Mouse (Mus musculus): ENCODE measurements around the gene Rtl10.
A peak's percentile ranks its signal among the peaks of the same experiment; 100 is the strongest.

Gene Rtl10

DNA sequence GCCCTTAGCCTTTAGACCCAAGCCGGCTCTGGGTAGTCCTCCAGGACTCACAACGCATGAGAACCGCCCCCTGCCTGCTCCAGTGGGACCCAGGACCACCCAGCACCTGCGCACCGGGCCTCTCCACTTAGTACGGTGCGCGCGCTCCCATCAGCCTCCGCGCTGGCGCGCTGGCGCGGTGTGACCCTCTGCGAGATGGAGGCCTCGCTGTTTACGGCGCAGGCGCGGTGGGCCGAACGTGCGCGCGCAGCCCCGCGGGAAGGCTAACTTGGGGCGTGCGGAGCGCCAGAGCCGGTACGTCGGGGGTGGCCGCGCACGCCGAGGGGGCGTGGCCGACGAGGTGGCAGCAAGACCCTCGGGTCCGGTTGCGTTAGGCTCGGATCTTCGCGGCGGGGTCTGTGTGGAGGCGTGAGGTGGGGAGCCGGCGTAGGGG, at the start of gene Rtl10, which contains the start of gene Gnb1l:
Rtl10 (plus strand) TSS at position 344 of the 433 bp plus-strand sequence.
Gnb1l (plus strand) TSS at position 156 of the 433 bp plus-strand sequence.
- peak; percentile 97 for DNase-seq (ENCODE audit: low read depth, low spot score)

DNA sequence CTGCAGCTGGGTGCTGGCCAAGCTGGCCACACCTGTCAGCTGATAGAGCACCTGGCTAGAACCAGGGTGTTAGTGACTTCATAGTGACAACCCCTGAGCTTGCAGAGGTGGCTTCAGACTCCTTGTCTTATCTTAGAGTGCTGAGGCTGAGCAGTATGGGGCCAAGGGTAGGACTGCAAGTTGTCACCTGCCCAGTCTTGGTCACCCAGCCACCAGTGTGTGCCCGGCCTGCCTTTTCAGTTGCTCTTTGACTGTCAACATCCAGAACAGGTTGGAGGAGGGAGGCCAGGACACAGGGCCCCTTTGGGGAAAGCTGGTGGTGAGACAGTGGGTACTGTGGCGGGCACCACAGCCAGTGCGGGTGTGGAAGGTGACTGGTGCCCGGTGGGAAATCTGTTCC, 49.7 kb upstream of the Rtl10 start:
- DNase-seq (ENCODE audit: low read depth, low spot score), result no peak

DNA sequence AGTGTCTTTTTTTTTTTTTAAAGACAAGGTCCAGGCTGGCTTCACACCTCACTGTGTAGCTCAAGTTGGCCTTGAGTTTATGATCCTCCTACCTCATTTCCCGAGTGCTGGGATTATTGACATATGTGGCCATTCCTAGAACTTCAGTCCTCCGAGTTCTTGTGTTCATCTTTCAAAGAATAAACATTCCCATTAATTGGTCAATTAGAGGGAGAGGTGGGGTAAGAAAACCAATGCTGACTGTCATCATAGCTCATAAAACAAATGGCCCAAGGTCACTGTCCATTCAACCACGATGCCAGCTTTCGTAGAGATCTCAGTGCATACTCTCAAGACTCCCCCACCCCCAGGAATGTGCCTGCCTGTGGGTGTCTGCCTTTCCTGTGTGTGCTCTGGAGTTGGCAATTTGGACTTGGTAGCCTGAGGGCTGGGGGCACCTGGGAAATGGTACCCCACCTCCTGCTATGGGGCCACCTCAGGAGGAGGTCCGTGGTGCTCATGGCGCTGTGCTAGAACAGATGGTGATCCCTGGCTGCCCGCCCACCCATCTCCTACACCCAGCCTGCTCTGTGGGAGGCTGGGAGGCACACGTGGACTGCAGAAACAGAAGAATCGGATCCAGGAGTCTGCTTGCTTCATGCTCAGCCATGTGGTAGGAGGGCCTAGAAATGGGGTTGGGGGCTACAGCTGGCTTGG, 47.1 kb upstream of the Rtl10 start:
- no peak for DNase-seq (ENCODE audit: low read depth, low spot score)

DNA sequence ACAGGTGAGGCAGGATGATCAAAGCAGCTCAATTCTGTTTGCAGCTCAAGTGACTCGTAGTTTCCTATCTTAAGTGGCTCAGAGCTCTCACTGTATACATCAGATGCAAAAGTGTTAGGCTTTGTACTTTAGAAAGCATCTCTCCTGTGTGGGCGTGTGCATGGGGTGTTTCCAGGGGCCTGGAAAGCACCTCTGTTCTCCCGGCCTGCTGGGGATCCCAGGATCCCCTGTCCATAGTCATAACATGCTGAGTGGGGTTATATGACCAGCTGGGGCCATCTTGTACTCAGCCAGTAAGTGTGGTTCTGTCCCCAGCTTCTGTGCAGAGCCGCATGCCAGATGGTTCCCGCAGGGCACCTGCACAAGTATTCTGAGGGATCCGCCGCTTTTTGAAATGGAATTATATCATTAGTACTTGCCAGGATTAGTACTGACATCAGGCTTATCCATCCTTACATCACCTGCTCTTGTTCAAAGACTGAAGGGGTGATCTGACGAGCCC, 46.3 kb upstream of the Rtl10 start:
- no peak for DNase-seq (ENCODE audit: low read depth, low spot score)

GRCm38 (mm10) chr16:18453846-18454245, 44.9 kb upstream of the Rtl10 start:
- no peak for DNase-seq (ENCODE audit: low read depth, low spot score)

DNA sequence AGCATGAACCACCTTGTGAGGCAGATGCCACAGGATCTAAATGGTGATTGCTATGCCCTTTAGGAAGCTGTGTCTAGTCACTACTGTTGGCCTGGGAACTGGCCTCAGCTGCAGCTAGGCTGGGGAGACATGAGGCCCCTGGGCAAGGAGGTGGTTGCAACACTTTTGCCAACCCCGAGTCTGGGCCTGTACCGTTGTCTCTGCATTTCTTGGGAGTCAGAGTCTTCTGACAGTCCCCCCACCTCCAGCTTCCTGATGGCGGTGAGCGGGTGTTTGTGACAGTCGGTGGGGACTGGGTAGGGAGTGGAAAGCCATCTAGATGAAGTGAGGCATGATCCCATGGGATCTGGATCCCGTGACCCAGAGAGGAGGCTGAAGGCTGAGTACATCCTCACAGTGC, 43.3 kb upstream of the Rtl10 start:
- DNase-seq (ENCODE audit: low read depth, low spot score), result no peak

DNA sequence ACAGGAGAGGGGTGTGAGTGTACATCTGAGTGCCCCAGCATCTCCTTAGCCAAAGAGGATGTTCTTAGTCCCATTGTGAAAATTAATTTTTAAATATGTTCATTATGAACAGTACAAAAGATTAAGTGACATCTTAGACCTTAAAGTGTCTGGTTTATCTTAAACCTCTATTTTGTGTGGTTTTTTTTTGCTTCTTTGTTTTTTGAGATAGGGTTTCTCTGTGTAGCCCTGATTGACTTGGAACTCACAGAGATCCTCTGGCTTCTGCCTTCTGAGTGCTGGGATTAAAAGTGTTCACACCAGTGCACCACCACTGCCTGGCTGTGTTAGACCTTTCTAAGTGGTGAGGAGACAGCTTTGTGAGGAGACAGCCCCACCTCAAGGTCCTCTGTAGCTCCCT, 40.0 kb upstream of the Rtl10 start:
- DNase-seq (ENCODE audit: low read depth, low spot score), result no peak

DNA sequence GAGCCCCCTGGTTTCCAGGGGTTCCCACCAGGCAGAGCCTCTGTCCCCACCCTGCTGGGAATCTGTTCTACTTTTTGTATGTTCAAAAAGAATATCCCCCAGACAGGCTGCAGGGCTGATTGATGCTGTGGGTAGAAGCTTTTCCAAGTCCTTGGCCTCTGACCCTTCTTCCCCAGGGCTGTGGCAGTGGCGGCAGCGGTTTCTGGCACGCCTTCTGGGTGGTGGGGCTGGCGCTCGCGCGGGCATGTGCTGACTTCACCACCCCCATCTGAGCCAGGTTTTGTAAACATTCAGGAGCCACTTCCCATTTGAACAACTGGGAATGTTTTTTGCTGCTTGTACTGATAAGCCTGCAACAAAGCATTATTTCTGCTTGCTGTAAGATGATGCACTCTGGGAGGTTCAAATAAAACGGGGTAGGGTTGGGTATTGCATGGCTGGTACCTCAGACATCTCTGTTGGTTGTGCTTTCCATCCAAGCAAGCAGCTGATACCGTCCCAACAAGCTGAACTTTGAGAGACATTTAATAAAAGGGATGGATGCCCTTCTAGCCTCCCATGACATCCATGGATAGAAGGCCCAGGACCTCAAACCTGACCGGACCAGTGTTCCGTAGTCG, 39.3 kb upstream of the Rtl10 start:
- DNase-seq (ENCODE audit: low read depth, low spot score), result no peak

DNA sequence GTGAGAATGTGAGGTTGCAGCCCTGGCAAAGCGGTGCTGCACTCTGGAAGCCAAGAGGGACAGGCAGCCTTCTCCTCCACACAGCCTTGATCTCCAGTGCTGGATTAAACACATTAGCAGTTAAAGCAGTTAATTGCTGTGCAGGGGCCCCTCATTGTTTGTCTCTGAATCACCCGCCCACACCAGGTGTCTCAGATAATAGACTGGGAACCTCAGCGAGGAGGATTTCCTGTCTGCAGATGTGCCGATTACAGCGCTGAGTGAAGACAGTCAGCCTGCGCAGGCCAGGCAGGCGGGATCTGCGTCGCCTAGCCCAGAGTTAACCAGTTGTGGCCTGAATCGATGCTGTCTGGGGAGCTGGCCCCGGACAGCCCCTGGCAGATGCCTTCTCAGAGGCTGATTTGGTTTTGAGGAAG, 38.7 kb upstream of the Rtl10 start:
- peak; percentile 49 for DNase-seq (ENCODE audit: low read depth, low spot score)

DNA sequence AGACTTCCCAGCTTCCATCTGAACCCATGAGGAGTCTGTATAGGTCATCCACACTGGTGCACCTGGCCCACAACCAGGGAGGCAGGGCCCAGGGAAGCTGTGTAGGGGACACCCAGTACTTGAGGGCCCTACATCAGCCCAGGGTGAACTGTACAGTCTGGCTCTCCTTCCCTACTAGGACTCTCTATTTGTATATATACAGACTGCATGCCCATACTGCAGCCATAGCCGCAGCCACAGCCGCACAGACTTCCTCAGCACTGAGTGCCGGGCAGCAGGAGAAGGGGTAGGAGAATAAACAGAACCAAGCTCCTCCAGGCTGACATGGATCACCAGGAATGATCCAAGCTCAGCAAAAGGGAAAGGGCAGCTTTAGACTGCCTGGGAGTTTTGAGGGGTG, 37.9 kb upstream of the Rtl10 start:
- no peak for DNase-seq (ENCODE audit: low read depth, low spot score)

DNA sequence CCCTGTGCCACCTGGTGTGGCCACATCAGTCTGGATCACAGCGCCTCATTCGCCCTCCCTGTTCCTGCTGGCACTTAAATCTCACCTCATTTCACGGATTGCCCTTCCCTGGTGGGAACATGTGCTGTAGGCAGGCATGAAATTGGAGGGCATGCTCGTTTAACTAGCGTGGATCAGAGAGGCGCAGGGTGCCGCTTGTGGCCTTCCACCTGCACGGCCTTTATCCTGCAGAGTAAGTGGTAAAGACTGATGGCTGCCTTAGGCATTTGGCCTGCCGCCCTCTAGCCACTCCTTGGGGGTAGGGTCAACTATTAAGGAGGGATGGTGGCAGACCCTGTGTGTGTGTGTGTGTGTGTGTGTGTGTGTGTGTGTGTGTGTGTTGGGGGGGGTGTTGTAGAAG, 36.7 kb upstream of the Rtl10 start:
- no peak for DNase-seq (ENCODE audit: low read depth, low spot score)

DNA sequence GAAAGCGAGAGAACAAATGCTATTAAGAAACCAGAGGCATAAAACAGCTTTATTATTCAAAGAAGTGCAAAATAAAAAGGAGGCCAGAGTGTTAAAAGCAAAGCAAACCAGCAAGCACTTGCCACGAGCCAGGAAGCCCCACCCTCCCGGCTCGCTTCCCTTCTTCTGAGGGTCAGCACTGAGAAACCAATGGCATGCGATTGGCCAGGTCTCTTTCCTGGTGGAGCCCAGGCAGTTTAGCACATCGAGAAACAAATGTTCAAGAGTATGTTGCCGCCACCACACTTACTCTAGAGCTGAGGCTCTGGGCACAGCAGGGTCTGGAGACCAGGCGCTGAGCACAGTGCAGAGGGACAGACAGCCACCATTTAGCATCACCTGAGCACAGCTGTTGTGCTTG, 36.1 kb upstream of the Rtl10 start:
- DNase-seq (ENCODE audit: low read depth, low spot score), result no peak

- DNase-seq (ENCODE audit: low read depth, low spot score), result no peak
Measured at GRCm38 (mm10) chr16:18464271-18464670, 34.4 kb upstream of the Rtl10 start.

DNA sequence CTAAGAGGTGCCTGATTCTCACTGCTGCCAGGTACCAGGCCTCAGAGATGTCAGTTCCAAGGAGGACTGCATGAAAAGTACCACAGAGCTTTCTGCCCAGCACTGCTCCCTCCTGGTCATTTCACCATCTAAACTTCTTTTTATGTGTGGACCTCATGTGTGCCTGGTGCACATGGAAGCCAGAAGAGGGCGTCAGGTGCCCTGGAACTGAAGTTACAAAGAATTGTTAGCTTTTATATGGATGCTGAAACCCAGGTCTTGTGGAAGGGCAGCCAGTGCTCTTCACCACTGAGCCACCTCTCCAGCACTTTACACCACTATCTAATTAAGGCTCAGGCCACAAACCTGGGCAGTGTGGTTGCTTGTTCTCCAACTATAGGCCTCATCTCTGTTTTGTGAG, 27.9 kb upstream of the Rtl10 start:
- no peak for DNase-seq (ENCODE audit: low read depth, low spot score)

DNA sequence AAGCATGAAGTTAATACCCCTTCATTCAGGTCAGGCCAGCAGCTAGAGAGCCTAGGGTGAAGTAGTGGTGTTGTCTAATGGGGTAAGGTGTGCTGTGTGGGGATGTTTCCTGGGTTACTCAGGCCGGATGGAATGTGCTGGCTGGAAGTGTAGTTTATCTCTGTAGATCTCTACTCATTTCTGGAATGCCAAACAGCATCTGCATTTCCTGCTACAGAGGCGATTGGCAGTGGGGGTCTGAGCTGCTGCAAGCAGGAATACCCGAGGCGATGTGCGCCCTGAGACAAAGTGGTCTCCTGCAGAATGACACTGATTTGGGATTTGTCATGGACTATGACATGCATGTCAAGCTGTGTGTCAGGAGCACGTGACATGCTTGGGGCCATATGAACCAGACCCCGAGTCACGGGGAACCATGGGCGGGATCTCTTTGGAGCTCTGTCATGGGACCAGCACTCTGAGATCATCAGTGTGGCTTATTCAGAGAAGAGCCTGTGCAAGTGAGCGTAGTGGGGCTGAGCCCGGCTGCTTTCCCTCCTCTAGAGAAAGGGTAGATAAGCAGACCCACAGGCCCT, 27.2 kb upstream of the Rtl10 start:
- DNase-seq (ENCODE audit: low read depth, low spot score), result no peak

DNA sequence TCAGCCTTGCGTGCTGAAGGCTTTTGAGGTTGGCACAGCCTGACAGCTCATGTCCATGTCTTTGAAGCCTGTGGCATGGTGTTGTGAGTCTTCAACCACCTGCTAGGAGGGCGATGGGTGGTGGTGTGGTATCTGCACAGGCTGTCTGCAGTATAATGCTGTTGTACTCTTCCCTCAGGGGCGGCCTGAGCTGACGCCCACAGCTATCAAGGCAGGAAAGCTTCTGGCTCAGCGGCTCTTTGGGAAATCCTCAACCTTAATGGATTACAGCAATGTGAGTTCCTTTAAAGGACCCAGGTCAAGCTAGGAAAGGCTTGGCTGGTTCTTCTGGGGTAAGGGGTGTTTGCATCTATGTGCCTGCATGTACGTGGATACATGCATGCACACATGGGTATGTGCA, 26.7 kb upstream of the Rtl10 start:
- DNase-seq (ENCODE audit: low read depth, low spot score), result no peak

DNA sequence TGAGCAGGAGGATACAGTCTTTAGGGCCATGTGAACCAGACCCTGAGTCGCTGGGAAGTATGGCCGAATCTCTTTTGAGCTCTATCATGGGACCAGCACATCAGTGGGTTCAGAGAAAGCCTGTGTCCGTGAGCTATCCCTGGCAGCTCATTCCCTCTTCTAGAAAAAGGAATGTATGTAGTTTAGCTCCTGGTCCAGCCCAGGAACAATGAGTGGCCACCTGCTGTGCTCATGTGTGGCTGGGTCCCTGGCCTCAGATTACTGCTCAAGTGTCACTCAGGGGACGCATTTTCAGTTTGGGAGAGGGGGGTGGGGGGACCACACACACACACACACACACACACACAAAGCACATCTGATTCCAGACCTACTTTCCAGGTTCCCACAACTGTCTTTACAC, 26.3 kb upstream of the Rtl10 start:
- DNase-seq (ENCODE audit: low read depth, low spot score), result no peak

- DNase-seq (ENCODE audit: low read depth, low spot score), result no peak
Measured at GRCm38 (mm10) chr16:18472976-18473375, 25.7 kb upstream of the Rtl10 start.

DNA sequence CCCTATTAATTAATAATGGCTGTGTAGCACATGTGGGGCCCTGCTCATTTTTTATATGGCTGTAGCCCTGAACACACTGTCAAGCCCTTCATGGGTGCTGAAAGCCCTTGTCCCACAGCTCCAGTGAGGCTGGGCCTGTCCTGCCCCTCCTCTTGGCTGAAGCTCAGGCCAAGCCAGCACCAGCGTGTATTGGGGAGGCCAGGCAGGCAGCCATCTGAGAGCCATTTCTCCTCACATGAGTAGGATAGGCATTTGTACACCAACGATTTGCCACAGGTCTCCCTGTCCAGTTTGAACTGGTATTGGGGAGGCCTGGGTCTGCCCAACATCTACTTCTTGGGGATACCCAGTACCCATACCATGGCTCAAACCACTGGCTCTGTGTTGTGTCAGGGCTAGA, 24.7 kb upstream of the Rtl10 start:
- DNase-seq (ENCODE audit: low read depth, low spot score), result no peak

DNA sequence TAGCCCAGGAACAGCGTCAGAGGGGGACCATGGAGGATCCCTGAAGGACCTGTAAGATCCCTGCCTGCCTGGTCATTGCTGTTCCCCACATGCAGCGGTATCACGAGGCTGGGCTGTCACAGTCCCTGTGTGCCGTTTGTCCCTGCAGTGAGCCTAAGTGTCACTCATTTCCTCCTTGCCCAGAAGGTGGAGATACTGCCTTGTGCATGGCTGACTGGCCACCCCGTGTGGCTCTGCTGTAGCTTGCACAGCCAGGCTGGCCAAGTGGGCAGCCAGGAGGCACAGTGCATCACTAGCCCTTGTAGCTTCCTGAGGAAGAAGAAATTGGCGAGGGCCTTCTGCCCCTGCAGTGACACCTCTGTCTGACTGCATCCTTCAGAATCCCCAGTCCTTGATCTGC, 20.7 kb upstream of the Rtl10 start:
- no peak for DNase-seq (ENCODE audit: low read depth, low spot score)

DNA sequence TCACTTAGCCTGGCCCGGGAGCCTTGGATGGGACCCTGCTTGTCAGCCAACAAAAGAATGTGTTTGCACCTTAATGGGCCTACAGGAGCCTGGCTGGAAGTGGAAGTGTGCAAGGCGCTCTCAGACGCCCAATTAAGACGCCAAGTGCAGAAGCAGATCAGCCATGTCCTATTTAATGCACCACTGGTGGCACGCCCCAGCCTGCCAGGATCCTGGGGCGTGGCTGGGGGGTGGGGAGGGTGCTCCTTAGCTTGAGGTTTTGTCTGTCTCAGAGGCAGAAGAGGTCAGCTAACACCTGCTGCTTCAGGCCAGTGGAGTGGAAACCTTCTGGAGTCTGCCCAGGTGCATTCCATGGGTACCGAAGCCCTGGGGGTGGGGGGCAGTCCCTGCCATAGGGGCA, 19.0 kb upstream of the Rtl10 start:
- DNase-seq (ENCODE audit: low read depth, low spot score), result no peak

DNA sequence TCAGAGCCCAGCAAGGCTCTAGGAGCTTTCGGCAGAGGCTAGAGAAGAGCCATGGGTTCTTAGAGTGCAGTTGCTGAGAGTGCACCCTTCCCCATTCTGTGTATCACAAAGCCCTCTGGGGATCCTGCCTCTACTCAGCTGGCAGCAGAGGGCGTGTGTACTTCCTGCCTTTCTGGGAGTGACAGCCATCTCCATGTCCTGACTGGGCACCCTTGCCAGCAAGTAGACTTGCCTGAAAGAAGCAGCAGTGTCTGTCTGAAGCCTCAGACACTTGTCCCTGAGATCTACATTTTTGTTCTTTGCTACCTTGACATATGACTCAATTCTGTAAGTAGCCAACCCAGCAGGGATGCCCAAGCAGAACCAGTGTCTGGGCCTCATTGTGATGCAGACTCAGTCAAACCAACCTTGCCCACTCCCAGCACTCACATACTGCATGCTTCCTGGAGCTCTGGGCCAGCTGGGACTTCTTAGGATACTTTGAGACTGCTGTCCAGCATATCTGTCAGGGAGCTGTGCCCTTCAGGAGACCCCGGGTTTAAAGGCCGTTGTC, 17.7 kb upstream of the Rtl10 start:
- no peak for DNase-seq (ENCODE audit: low read depth, low spot score)

DNA sequence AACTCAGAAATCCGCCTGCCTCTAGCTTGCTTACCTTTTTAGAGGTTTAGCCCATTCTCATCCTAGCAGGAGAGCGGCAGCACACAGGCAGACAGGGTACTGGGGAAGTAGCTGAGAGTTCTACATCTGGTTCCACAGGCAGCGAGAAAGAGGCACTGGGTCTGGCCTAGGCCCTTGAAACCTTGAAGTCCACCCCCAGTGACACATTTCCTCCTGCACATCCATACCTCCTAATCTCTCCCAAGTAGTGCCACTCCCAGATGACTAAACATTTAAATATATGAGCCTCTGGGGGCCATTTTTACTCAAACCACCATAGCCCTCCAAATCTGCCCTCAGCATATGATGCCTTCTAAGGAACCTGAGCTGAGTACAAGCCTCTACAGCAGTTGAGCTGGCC, 16.3 kb upstream of the Rtl10 start:
- no peak for DNase-seq (ENCODE audit: low read depth, low spot score)
